Mouse (Mus musculus): ENCODE measurements around the gene Dnase2a.

Gene Dnase2a

DNA sequence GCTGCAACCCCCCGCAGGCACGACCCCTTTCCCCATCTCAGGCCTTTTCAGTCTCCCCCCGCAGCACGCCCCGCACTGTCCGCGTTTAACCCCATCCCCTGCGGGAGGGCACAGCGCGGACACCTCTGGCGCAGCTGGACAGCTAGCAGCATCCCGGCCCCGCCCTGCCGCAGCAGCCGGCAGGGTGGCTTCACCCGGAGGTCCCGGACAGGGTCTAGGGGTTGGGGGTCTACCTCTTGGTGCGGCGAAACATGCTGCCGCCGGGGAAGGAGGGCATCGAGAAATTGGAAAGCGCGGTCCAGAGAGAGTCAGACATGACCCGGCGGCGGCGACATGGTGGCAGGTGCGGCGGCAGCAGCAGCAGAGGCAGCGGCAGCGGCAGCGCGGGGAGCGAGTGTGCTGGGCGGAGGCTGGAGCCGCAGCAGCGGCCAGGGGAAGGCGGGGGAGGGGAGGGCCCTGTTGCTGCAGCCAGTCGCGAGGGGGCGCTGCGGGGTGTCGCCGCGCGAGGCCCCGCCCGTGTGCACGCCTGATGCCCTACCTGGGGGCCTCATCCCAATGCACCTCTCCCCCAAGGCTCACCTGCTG, 28.7 kb downstream of the Dnase2a start, which contains the start of gene Mast1:
TSS of gene Mast1 (minus strand) at position 398 of the 585 bp plus-strand sequence.
- peak in 1 of 2 experiments; percentile 58 for DNase-seq (ENCODE audit: low spot score in 2 of 2)

DNA sequence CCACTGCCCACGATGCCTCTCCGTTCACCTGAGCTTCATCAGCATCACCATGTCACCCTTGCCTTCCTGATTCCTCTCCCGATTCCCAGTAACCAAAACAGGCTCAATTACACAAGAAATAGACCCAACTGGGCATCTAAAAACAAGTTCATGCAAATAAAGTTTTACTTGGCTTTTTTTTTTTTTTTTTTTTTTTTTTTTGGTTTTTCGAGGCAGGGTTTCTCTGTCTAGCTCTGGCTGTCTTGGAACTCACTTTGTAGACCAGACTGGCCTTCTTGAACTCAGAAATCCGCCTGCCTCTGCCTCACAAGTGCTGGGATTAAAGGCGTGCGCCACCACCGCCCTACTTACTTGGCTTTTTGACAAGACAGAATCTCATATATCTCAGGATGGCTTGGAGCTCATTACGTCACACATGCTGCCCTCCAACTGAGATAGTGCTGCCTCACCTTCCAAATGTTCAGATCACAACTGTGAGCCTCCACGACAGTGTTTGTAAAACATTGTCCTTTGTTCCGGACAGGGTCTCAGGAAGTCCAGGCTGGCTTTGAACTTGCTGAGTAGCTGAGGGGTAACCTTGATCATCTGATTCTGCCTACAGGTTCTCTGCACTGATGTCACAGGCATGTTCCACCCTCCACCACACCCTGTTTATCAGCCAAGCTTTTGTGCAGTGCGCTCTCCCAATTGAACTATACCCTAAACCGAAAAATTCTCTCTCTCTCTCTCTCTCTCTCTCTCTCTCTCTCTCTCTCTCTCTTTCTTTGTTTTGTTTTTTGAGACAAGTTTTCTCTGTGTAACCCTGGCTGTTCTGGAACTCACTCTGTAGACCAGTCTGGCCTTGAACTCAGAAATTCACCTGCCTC, 29.5 kb downstream of the Dnase2a start:
- no peak for DNase-seq (ENCODE audit: low spot score in 2 of 2)

DNA sequence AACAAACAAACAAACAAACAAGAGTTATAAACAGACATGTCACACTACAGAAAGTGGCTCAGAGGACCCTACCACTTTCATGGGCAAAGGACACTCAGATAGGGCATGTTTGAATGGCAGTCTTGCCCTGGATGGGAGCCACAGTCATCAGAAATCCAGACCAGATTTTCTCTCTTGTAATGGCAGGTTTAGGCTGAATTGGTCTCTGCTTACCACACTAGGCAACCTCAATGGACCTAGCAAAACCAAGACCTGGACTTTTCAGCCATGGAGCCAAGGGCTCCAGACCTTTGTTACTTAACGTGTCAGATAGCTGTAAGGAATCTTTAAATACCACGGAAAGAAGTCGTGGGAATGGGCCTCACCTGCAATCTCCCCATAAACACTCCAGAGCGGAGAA, 35.3 kb downstream of the Dnase2a start:
- DNase-seq (ENCODE audit: low spot score in 2 of 2): no peak

DNA sequence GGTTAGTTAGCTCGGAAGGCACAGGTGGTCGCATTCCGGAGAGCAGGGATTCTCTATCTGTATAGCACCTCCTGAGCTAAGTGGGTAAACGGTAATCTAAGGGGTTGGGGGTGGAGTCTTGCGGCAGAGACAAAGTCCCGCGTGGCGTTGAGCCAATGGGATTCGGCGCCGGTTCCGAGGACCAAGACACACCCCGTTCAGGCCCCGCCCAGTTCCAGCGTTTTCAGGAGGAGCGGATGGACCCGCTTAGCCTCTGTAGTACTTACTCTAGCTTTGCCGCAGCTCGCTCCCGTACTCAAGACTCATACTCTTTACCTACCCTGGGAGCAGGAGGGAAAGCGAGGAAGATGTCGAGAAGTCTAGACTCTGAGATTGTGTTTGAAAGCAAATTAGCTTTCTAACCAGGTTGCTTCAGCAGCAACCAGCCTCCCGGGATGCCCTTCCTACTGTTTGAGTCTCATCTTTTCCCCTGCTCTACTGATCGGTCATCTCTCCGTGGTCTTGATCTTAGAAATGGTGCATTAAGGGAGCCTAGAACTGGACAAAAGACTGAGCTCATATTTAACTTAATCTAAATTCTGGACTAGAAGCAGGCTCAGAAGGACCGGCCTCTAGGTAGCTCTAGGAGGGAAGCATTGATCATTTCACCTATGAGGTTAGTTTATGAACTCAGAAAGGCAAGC, 36.3 kb downstream of the Dnase2a start:
- DNase-seq (ENCODE audit: low spot score in 2 of 2): peak in 1 of 2 experiments; percentile 65

DNA sequence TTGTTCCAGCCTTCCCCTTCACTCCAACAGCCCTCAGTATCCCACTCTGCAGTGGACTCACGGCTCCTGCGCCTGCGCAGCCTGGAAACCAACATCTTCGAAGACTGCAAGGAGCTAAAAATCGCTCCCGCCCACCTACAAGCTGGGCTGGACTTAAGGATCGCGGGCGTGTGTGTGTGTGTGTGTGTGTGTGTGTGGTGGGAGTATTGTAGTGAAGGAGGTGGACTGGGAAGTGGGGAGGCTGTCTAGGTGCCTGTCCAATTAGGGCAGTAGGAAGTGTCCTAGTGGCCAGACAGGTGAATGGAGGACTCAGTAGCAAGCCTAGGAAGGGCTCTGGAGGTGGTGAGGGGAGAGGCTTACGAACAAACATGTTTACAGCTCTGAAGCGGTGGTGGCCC, 36.9 kb downstream of the Dnase2a start:
- DNase-seq (ENCODE audit: low spot score in 2 of 2): peak; percentile 65 to 75

DNA sequence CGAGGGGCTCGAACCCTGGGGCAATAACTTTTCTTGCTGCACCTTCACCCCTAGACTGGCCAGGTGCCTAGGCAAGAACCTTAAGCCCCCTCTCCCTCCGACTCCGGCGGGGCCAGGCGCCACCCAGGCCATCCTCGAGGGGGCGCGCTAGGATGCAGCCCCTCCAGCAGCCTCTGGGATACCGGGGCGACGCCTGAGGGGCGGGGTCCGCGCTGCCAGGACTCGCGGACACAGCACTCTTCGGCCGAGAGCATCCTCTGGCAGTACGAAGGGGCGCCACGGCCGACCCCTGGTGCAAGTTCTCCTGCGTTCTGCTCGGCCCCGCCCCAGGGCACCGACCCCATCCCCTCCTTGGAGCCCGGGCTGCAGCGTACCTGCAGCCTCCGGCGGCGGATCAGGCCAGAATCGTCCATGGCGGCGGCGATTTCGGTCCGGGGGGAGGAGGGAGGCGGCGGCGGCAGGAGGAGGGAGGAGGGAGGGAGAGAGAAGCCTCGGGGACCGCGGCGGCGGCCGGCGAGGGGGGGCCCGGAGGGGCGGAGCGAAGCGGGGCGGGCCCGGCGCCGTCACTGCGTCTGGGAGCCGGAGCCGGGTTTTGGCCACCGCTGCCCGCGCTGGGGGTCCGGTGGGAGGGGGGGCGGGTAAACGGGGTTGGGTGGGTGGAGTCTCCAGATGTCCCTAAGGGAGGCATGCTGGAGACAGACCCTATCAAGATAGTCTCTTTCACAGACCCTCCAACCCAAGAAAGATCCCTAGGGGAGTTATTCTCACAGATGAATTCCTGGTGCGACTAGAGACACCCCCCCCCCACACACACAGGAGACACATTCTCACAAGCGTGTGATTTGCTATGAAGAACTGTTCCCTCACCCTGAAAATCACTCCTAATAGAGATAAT, 37.5 kb downstream of the Dnase2a start:
- no peak for DNase-seq (ENCODE audit: low spot score in 2 of 2)

DNA sequence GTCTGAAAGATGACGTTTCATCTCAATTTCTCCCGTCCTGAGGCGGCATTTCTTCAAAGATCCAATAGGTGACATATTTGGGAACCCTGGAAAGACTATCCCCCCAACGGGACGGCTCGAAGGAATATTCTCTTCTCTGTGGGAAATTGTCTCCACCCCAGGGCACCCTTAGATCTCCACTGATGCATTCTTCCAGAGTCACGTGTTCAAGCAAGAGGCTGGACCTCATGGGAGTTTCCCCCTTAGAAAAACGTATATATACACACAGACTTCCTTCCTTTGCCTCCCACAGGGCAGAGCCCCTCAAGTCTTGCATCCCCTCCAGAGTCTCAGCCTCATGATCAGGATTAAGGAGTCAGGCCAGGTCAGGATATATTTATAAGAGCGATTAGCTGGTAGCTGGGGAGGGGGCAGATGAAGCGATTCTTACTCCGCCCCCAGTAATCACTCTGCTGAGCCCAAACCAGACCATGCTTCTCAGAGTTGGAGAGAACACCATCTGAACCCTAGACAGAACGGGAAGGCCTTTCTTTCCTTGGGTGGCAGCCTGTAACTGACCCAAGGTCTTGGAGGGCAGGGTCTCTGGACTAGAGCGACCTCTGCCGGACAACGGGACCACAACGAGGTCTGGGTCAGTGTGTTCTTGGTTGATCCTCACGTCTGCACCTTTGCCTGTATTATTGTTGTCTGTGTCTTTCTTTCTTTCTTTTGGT, 38.3 kb downstream of the Dnase2a start, which contains the start of gene Rtbdn:
TSS of gene Rtbdn (plus strand) at position 464 of the 713 bp plus-strand sequence.
- DNase-seq (ENCODE audit: low spot score in 2 of 2): no peak

DNA sequence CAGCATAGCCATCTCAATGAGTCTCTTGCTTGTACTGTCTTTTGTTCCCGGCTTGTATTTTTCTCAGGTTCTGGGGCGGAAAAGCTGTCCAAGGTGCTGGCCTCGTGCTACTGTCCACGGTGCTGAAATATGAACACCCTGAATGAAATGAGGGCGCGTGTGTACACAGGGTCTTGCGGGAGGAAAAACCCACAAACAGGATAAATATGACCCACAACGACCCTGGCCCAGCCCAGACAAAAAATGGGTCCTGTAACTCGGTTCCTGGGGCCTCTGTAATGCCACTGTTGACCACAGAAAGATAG, 38.8 kb downstream of the Dnase2a start:
- DNase-seq (ENCODE audit: low spot score in 2 of 2): no peak

DNA sequence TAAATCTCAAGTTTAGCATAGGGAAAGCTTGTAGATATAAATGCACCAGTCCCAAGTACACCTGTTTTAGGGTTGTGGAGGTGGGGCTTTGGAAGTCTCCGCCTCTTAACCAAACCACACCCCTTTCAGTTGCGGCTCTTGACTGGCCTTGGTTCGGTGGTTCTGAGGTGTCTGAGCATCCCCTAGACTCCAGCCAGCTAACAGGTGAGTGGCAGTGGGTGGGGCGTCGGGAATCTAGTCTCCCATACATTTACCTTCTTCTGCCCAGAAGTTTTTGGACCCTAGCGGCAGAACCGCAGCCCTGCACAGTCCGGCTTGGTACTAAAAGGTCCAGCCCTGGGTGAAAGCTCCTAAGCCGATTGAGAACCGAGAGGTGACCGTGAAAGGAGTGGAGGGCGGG, 41.4 kb downstream of the Dnase2a start:
- DNase-seq (ENCODE audit: low spot score in 2 of 2): no peak

DNA sequence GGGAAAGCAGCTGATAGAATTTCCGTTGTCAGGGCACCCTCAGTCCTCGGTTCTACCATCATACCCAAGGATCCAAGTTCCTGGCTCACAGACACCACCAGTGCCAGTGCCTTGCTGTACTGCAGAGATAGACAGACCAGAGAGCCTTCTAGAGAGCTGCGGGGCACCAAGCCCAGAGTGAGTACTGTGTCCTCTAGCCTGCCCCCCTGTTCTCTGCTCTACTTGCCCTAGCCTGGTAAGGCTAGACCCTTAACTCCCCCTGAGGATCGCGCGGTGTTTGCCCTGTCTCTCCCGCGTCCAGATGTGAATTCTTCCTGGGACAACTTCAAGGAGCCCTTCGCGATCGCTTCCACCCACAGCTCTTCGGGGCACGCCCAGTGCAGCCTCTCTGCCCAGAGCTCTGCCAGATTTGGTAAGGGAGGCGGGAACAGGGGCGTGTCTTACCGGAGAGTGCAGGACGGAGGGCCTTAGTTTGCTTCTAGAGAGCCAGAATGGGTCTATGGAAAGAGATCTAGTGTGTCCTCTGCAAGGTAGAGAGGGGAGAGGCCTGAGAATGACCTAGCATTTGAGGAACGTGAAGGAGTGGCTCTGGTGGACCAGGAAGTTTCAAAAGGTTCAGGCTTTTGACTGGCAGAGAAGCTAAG, 44.4 kb downstream of the Dnase2a start:
- DNase-seq (ENCODE audit: low spot score in 2 of 2): no peak

DNA sequence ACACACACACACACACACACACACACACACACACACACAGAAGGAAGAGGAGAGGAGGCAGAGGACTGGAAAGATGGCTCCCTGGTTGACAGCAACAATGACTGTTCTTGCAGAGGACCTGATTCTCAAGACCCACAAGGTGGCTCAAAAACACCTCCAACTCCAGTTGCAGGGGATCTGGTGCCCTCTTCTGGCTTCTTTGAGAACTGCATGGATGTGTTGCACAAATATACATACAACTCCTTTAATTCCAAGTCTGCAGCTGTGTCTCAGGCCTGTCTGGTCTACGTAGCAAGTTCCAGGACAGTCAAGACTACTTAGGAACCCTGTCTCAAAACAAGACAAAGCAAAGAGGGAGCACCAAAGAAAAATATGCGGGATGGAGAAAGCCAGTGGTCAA, 48.4 kb downstream of the Dnase2a start:
- DNase-seq (ENCODE audit: low spot score in 2 of 2): peak in 1 of 2 experiments; percentile 69

DNA sequence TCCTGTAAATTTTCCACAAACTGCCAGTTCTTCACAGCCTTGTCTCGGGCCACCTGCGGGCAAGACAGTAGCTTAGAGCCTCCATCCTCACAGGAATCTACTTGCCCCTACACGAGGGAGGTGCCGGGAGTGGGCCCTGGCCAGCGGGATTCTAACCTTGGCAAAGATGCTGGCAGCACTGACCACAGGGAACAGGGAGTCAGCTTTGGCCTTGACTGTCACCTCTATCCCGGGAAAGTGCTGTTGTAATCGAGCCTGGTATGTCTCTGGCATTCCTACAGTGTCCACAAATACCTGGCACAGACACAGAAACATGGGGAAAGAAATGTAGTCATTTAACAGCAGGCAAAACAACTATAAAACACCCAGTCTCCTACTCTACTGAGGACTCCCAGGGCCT, 51.5 kb downstream of the Dnase2a start:
- no peak for DNase-seq (ENCODE audit: low spot score in 2 of 2)

DNA sequence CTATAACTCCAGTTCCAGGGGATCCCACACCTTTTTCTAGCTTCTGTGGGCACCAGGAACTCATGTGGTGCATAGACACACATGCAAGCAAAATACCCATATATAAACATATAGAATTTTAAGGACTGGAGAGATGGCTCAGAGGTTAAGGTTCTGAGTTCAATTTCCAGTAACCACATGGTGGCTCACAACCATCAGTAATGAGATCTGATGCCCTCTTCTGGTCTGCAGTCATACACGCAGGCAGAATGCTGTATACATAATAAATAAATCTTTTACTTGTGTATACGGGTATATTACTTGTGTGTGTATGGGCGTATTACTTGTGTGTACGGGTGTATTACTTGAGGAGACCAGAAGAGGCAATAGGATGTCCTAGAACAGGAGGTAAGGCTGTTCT, 55.6 kb downstream of the Dnase2a start:
- no peak for DNase-seq (ENCODE audit: low spot score in 2 of 2)

DNA sequence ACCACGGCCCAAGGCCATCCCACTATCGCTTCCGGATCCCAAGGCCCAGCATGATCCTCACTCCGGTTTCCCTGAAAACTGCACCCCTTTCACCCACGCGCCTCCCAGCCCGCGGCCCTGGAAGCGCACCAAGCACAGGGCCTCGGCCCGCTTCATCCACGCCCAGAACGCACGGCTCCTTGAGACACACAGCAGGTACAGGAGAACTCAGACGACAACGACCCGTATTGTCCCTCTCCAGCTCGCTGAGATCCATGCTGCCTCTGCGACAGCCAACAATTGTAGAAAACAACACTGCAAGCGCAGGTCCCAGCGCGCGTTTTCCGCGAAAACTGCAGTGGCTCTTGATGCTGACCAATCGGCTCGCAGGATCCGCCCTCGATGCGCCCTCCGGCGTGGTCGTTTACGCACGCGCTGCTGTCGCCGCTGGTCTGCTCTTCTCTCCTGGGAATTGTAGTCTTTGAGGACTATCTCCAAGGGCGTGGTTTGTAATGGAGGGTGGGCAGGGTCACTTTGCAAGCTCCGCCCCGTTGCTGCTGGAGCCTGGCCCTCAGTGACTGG, 57.5 kb downstream of the Dnase2a start:
- DNase-seq (ENCODE audit: low spot score in 2 of 2): peak; percentile 91

DNA sequence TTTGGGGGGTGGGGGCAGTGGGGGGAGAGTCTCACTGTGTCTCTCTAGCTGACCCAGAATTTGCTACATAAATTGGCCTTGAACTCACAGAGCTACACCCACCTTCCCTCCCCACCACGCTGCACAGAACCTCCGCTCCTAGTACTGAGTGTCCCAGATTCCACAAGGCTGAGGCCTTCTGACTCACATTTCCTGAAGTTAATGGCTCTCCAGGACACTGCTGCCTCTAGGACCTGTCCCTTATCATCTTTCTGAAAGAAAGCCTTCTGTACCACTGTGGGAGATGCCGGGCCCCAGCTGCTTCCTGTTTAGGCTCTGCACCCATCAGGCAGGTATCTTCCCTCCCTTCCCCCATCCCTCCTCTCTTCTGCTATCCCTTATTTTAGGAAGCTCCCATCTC, 58.2 kb downstream of the Dnase2a start:
- DNase-seq (ENCODE audit: low spot score in 2 of 2): peak in 1 of 2 experiments; percentile 5

DNA sequence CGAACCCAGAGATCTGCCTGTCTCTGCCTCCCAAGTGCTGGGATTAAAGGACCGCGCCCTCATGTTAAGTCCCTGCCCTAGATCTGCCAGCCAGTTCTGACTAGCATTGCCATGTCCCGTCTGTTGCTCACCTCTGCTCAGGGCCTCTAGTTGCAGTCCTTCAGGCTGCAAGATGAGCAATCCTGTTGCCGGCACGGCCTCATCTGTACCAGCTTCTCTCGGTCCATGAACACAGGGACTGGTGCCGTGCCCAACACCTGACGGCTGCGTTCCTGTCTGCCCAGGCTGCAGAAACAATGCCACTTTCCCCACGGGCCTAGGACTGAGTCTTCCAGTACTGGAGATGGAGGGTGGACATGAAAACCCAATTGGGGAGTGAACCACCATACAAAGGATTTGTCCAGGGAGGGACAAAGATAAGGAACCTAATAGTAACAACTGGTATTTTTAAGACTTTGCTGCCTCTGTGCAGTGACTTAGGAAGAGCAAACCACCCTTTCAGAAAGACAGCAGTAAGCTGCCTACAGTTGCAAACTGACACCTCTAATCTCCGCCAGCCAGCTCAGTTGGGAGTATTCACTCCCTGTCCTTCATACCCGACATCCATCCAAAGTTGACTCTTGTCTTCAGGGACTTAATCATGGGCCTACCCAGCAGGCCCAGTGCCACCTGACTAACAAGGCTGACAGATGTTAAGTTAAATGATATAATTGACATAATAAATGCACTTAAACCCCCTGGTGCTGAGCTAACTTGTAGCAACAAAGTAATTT, 59.4 kb downstream of the Dnase2a start:
- peak in 1 of 2 experiments; percentile 11 for DNase-seq (ENCODE audit: low spot score in 2 of 2)

DNA sequence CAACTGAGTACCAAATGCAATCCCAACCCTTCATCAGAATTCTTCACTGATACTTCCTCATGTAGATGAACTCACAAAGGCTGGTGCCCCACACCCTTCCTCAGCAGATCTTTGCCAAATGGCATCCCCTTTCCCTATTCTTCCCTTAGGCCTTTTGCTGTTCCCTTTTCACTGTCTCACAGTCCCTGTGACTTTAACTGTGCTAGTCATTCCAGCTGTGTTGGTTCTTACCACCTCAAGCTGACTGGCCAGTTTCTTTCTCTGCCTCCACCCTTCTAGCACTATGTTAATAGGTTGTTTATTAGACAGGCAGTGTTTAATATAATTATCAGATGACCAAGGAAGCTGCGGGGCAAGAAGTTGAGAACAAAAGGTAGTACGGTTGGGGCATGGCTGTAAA, 60.3 kb downstream of the Dnase2a start:
- no peak for DNase-seq (ENCODE audit: low spot score in 2 of 2)

DNA sequence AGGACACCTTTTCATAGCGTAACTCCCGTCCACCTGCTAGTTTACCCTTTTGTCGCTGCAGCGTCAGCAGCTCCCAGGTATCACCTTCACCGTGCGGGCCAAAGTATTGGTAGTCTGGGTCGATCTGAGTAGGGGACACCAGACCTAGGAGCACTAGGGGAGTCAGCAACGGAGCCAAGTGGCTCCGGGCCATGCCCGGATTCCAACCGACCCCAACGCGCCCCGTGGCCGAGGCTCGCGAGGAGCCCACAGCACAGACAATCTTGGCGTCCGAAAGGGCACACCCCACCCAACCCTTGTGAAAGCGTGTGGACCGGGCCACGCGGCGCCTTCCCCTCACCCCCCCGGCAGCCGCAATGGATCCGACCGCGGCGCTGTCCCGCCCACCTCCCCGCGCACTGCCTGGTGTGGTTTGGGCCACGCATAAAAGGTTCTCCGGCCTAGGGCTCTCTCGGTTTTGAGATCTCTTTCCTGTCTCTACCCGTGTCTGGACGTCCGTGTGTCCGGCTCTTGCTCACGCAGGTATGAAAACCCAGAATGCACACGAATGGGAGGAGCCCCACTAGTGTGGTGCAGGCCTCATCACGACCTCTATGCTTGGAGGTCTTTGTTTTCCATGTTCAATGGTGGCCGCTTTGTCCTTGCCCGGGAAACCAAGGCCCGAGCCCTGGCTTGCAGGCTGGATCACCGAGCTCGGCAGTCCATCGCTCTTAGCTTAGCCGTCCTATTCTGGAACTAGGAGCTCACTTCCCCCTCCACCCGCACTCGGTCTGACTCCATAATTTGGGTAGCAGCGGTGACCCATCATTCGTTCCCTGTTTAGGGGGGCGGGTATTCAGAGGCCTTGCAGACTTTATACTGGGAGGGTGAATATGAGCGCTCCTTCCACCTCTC, 61.1 kb downstream of the Dnase2a start, which contains the start of the genes Gm49661, Prdx2 and Rnaseh2a:
TSS of gene Gm49661 (minus strand) at position 193 of the 894 bp plus-strand sequence.
TSS of gene Prdx2 (plus strand) at position 347 of the 894 bp plus-strand sequence.
TSS of gene Rnaseh2a (minus strand) at position 527 of the 894 bp plus-strand sequence.
- peak; percentile 51 to 67 for DNase-seq (ENCODE audit: low spot score in 2 of 2)
